Mouse (Mus musculus) ES-E14 (cell line): ENCODE measurements around the gene Ush1g. TPM values are rescaled to one million over a fixed set of nuclear protein-coding genes. Genes with fewer than 3 reads are reported as not detected.

ENCODE experiments used
- DNase-seq: peaks from one replicate; pipeline ENCODE4 v3.0.0-alpha.2; 2013; ENCODE audit warnings: low read depth, low spot score
- H3K27ac ChIP-seq: 2 replicates; pipeline ENCODE4 v1.5.1; 2012; ENCODE audit warnings: low read depth, mild to moderate bottlenecking, low read length, moderate library complexity, mixed read lengths; ENCODE audit not compliant: poor library complexity, insufficient read depth, severe bottlenecking
- H3K36me3 ChIP-seq: 2 replicates; pipeline ENCODE4 v1.6.1; 2012; ENCODE audit warnings: mild to moderate bottlenecking, low read length, moderate library complexity, mixed read lengths; ENCODE audit not compliant: control insufficient read depth, poor library complexity, insufficient read depth, severe bottlenecking
- H3K4me1 ChIP-seq, 2 experiments: fragments of 150-350 bp in 1 of 2; sonication (generic) in 1 of 2; 2 replicates each; pipeline ENCODE4 v1.6.1; 2012; ENCODE audit warnings: low read length in 2 of 2, mild to moderate bottlenecking in 1 of 2, mixed read lengths in 1 of 2; ENCODE audit not compliant: control insufficient read depth in 2 of 2, insufficient read depth in 2 of 2, poor library complexity in 1 of 2
- H3K4me3 ChIP-seq, 2 experiments: fragments of 150-350 bp in 1 of 2; sonication (generic) in 1 of 2; 2 replicates each; pipeline ENCODE4 v1.5.1; 2012; ENCODE audit warnings: low read length in 2 of 2, low read depth in 1 of 2, mild to moderate bottlenecking in 1 of 2, mixed read lengths in 1 of 2; ENCODE audit not compliant: insufficient read depth in 1 of 2, poor library complexity in 1 of 2, severe bottlenecking in 1 of 2
- H3K9ac ChIP-seq: 2 replicates; pipeline ENCODE4 v1.6.1; 2012; ENCODE audit warnings: low read depth, mild to moderate bottlenecking, low read length, mixed read lengths; ENCODE audit not compliant: poor library complexity, insufficient read depth, severe bottlenecking
- H3K9me3 ChIP-seq: fragments of 150-350 bp; sonication (generic); 2 replicates; pipeline ENCODE4 v1.6.1; 2012; ENCODE audit warnings: low read depth, mild to moderate bottlenecking, low read length; ENCODE audit not compliant: control insufficient read depth, insufficient read depth
- CHD2 ChIP-seq: IDR thresholded peaks from 2 replicates; pipeline ENCODE4 v1.6.1; 2014; ENCODE audit warnings: mild to moderate bottlenecking, low read depth, low read length, inconsistent platforms
- HCFC1 ChIP-seq: IDR thresholded peaks from 2 replicates; pipeline ENCODE4 v1.6.1; 2012; ENCODE audit warnings: low read length, inconsistent platforms, borderline replicate concordance; ENCODE audit not compliant: insufficient read depth
- MAFK ChIP-seq: IDR thresholded peaks from 2 replicates; pipeline ENCODE4 v1.6.1; 2014; ENCODE audit warnings: mild to moderate bottlenecking, low read depth, low read length, inconsistent platforms; ENCODE audit not compliant: insufficient read depth
- ZC3H11A ChIP-seq: IDR thresholded peaks from 2 replicates; pipeline ENCODE4 v1.6.1; 2012; ENCODE audit warnings: low read depth, mild to moderate bottlenecking, inconsistent platforms, low read length, borderline replicate concordance
- ZNF384 ChIP-seq: IDR thresholded peaks from 2 replicates; pipeline ENCODE4 v1.6.1; 2012; ENCODE audit warnings: low read depth, low read length, inconsistent platforms
- in situ Hi-C, 2 experiments: fragments of 600-800 bp; cut with MboI; formaldehyde crosslinking; loops; one replicate each; pipeline ENCODE4 v1.15.1; 2025; ENCODE audit warnings: low sequenced_read_pairs in 2 of 2, inconsistent platforms in 1 of 2; ENCODE audit not compliant: unreplicated experiment in 2 of 2
- total RNA-seq: library from RNA; depleted of rRNA; stranded (reverse); fragments of 300-350 nt; gene quantifications from 2 replicates; pipeline ENCODE4 v1.2.3, GENCODE M21; 2012

The Ush1g gene
- total RNA-seq, 1 experiment: not detected

- no peak for DNase-seq
- Histone ChIP-seq H3K4me1 (no peaks in the 10 kb centered on the region), H3K4me3 (no peak overlapping the region), H3K9me3 (no peaks in the 10 kb centered on the region), H3K9ac (no peak overlapping the region), H3K36me3 (no peaks in the 10 kb centered on the region), H3K27ac (no peak overlapping the region)
- in situ Hi-C loops: no loop called here
- TF ChIP-seq HCFC1 (no peak), MAFK (no peak), ZNF384 (no peak), CHD2 (no peak), ZC3H11A (no peak)
These were observed 16.0 kb upstream of the Ush1g start for GRCm38 (mm10) chr11:115337826-115338225.

DNA sequence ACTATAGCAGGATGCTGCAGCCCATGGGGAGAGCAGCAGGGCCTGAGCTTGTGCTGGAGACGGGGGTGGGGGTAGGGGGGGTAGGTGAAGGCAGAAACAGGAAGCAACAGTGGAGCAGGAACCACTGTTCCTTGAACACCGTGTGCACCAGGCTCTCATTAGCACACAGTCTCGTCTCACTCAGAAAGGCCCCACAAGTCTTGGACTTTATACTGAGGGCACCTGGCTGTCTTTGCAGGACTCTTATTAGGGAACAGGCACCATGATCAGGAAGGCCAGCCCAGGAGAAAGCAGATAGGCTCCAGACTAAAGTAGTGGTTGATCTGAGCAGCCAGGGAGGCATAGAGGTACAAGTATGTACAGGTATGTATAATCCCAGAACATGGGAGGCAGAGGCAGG, 15.5 kb upstream of the Ush1g start:
- TF ChIP-seq ZNF384 (no peak), MAFK (no peak), ZC3H11A (no peak), HCFC1 (no peak), CHD2 (no peak)
- H3K27ac ChIP-seq: no peak overlapping the region
- no peaks in the 10 kb centered on the region for H3K4me1 ChIP-seq
- H3K9me3 ChIP-seq: no peaks in the 10 kb centered on the region
- in situ Hi-C loops: no loop called here
- no peak overlapping the region for H3K9ac ChIP-seq
- no peak overlapping the region for H3K4me3 ChIP-seq
- no peaks in the 10 kb centered on the region for H3K36me3 ChIP-seq
- DNase-seq: no peak

DNA sequence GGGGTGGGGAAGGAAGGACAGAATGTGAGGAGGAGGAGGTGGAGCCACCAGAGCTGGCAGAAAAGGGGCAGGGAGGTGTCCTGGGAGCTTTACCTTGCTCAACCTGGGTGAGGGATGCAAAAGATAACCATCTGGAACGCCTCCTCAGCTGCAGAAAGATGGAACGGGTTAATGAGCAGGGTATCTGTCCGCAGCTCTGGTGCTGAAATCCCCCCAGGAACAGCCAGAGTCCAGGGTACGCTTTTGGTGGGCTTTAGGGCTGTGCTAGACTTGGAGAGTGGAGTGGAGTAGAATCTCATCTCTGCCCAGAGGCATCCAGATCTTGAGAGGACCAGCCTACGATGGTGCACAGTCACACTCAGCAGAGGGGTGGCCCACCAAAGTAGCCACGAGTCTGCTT, 14.3 kb upstream of the Ush1g start:
- Histone ChIP-seq H3K4me1 (no peaks in the 10 kb centered on the region), H3K36me3 (no peaks in the 10 kb centered on the region), H3K9me3 (no peaks in the 10 kb centered on the region), H3K9ac (no peak overlapping the region), H3K27ac (no peak overlapping the region), H3K4me3 (no peak overlapping the region)
- in situ Hi-C loops: no loop called here
- TF ChIP-seq MAFK: no peak
- no peak for TF ChIP-seq ZC3H11A
- TF ChIP-seq HCFC1: no peak
- no peak for TF ChIP-seq CHD2
- TF ChIP-seq ZNF384: no peak
- DNase-seq: no peak

- in situ Hi-C loops: no loop called here
- TF ChIP-seq MAFK (no peak), ZNF384 (no peak), ZC3H11A (no peak), CHD2 (no peak), HCFC1 (no peak)
- no peaks in the 10 kb centered on the region for H3K36me3 ChIP-seq
- H3K9me3 ChIP-seq: no peaks in the 10 kb centered on the region
- no peak overlapping the region for H3K9ac ChIP-seq
- no peak overlapping the region for H3K27ac ChIP-seq
- H3K4me1 ChIP-seq: no peaks in the 10 kb centered on the region
- H3K4me3 ChIP-seq: no peak overlapping the region
- DNase-seq: no peak
These were observed 13.4 kb upstream of the Ush1g start for GRCm38 (mm10) chr11:115335223-115335622.

DNA sequence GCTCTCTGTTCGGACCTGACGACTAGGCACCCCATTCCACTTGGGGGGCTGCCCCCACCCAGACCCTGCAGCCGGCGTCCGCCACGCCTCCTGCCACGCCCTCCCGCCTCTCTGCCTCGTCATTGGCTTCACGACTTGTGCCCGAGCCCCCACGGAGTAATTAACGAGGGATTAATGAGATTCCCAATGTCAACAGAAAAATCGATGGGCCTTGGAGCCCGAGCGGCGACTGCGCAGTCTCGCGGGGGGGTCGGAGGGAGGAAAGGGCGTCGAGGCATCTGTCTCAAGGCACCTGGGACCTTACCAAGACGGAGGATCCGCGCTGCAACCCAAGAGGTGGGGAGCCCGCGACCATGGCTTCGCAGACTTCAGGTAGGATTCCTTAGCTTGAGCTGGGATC, 12.7 kb upstream of the Ush1g start, which contains the start of gene Otop3:
Gene Otop3, plus strand, starts transcription at position 201 of the 400 bp plus-strand sequence.
- Histone ChIP-seq H3K9ac (no peak within 1 kb of the TSS), H3K27ac (no peak within 1 kb of the TSS), H3K4me1 (no peaks in the 10 kb centered on the region), H3K36me3 (no peaks in the 10 kb centered on the region), H3K9me3 (no peaks in the 10 kb centered on the region), H3K4me3 (peak within 1 kb of the TSS in 1 of 2 experiments; percentile 15; a peak in 1 of 4 replicates)
- in situ Hi-C loops: no loop called here
- DNase-seq: no peak
- TF ChIP-seq HCFC1 (no peak), ZNF384 (no peak), MAFK (no peak), CHD2 (no peak), ZC3H11A (no peak)
